Mouse (Mus musculus) neural tube, embryonic 11.5 days (tissue): Measurements from ENCODE around the gene Insyn1. TPM values are rescaled to one million over a fixed set of nuclear protein-coding genes. Genes with fewer than 3 reads are reported as not detected.

Experiments
- ATAC-seq: fragments of 200-750 bp; cut with Nextera tagmentation; 2 replicates; pipeline ENCODE4 v1.8.0; 2017; ENCODE audit warnings: moderate number of reproducible peaks, mild to moderate bottlenecking, moderate TSS enrichment, moderate library complexity; ENCODE audit not compliant: insufficient read depth, low FRiP score, low TSS enrichment
- DNase-seq: peaks from one replicate; pipeline ENCODE4 v3.0.0-alpha.2; 2015; ENCODE audit warnings: low spot score
- H3K27ac ChIP-seq: fragments of 300-500 bp; sonication (generic); 2 replicates; pipeline ENCODE4 v1.5.1; 2014; ENCODE audit warnings: low read depth, mild to moderate bottlenecking, low read length
- H3K27me3 ChIP-seq: fragments of 300-500 bp; sonication (generic); 2 replicates; pipeline ENCODE4 v1.6.1; 2014; ENCODE audit warnings: mild to moderate bottlenecking, low read length, mixed read lengths; ENCODE audit not compliant: control insufficient read depth, insufficient read depth
- H3K36me3 ChIP-seq: fragments of 300-500 bp; sonication (generic); 2 replicates; pipeline ENCODE4 v1.6.1; 2014; ENCODE audit warnings: mild to moderate bottlenecking, low read length, moderate library complexity, mixed read lengths; ENCODE audit not compliant: control insufficient read depth, insufficient read depth
- H3K4me1 ChIP-seq: fragments of 300-500 bp; sonication (generic); 2 replicates; pipeline ENCODE4 v1.6.1; 2014; ENCODE audit warnings: low read length, mixed read lengths; ENCODE audit not compliant: control insufficient read depth, insufficient read depth
- H3K4me2 ChIP-seq: fragments of 300-500 bp; sonication (generic); 2 replicates; pipeline ENCODE4 v1.6.1; 2014; ENCODE audit warnings: low read depth, mild to moderate bottlenecking, moderate library complexity
- H3K4me3 ChIP-seq: fragments of 300-500 bp; sonication (generic); 2 replicates; pipeline ENCODE4 v1.5.1; 2014; ENCODE audit warnings: low read depth, low read length
- H3K9ac ChIP-seq: fragments of 300-500 bp; sonication (generic); 2 replicates; pipeline ENCODE4 v1.6.1; 2014; ENCODE audit warnings: mild to moderate bottlenecking, low read length
- H3K9me3 ChIP-seq: fragments of 300-500 bp; sonication (generic); 2 replicates; pipeline ENCODE4 v1.6.1; 2016; ENCODE audit warnings: low read length; ENCODE audit not compliant: control insufficient read depth
- WGBS: fragments of 180-500 bp; shearing (Covaris S2); extraction: QIAGEN DNeasy Blood & Tissue Kit; methylation state at CpG from one replicate; pipeline ENCODE4 v1.1.7; 2014; 5-methylcytosine and 5-hydroxymethylcytosine counted together
- polyA plus RNA-seq: library from polyadenylated mRNA; unstranded; fragments of >200 nt; fragmentation: Nextera tagmentation; extraction: Ambion mirVana; gene quantifications from 2 replicates; pipeline ENCODE4 v1.2.1, GENCODE M21; 2014

Insyn1 gene
- polyA plus RNA-seq, 1 experiment from 2014 or later: 3.5 TPM

DNA sequence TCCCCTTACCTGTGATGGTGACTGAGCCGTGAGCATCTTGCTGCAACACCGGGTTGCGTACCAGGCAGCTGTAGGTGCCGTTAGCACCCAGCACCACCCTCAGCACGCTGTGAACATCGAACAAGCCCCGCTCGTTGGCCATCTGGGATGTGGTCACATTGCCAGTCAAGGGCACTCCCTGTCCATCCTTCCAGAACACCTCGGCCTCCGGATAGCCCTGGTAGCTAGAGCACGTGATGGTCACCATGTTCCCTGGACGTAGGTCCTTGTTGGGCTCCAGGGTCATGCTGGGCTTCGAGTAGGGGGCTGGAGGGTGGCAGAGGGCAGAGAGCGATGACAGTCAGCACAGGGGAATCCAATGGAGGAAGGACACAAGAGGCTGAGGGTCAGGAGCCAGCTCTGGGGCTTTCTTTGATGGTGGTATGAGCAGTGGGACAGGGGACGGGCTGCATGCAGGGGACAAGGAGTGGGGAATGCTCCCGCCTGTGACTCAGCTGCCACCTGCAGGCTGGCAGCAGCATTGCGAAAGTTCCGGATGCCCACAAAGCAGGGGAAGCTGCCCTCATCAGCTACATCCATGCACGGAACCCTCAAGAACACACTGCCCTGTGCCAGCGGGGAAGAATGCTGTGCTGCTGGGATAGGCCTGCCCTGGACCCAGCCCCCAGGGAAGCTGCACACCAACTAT lies 47.2 kb downstream of the Insyn1 start:
- no peak overlapping the region for H3K27ac ChIP-seq
- H3K36me3 ChIP-seq: peaks cover 2% of the 10 kb centered on the region
- no peaks in the 10 kb centered on the region for H3K9me3 ChIP-seq
- no peaks in the 10 kb centered on the region for H3K4me1 ChIP-seq
- no peaks in the 10 kb centered on the region for H3K27me3 ChIP-seq
- WGBS: 80% methylated on average over 20 of the region's 20 CpGs
- no peak overlapping the region for H3K9ac ChIP-seq
- DNase-seq (peak; percentile 61), ATAC-seq (0 out of 2 replicates have a peak, but pooled peaks have one; percentile 41)
- no peak overlapping the region for H3K4me2 ChIP-seq
- H3K4me3 ChIP-seq: no peak overlapping the region

DNA sequence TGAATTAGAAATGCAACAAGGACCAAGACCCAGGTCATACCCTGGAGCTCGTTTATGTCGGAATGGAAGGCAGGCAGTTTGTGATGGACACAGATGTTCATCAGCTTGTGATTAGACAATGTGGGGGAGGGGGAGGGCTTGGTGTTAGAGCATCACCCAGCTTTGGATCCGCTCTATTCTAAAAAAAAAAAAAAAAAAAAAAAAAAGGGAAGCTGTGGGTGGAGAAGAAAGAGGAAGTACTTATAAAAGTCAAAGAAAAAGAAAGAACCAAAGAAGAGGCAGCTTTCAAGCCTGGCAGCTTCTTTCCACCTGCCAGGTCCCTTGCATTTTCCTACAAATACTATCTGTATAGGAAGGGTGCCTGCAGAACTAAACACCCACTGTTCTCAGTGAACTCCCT lies 49.4 kb downstream of the Insyn1 start:
- H3K27me3 ChIP-seq: no peaks in the 10 kb centered on the region
- no peak overlapping the region for H3K9ac ChIP-seq
- H3K4me3 ChIP-seq: no peak overlapping the region
- H3K4me1 ChIP-seq: no peaks in the 10 kb centered on the region
- 83% methylated on average over 3 of the region's 3 CpGs for WGBS
- no peak for DNase-seq
- H3K36me3 ChIP-seq: peaks cover 2% of the 10 kb centered on the region
- no peaks in the 10 kb centered on the region for H3K9me3 ChIP-seq
- no peak for ATAC-seq
- no peak overlapping the region for H3K27ac ChIP-seq
- H3K4me2 ChIP-seq: no peak overlapping the region

DNA sequence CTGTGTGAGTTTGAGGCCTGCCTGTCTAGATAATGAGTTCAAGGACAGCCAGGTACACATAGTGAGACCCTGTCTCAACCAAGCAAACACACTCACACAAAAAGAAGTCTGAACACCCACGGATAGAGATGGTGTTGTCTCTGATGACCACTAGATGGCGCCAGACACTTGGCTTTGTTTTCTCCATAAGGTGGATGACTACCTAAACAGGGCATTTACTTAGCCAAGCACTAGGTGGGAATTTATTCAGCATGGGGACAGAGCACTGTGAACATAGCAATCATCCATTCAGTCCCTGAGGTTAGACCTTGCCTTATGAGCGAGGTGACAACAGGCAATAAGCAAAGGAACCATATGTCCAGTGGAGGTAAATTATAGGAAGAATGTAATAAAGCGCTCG lies 51.5 kb downstream of the Insyn1 start:
- 50% methylated on average over 5 of the region's 5 CpGs for WGBS
- Histone ChIP-seq H3K36me3 (peaks cover 2% of the 10 kb centered on the region), H3K9me3 (no peaks in the 10 kb centered on the region), H3K9ac (no peak overlapping the region), H3K4me2 (no peak overlapping the region), H3K4me3 (no peak overlapping the region), H3K4me1 (no peaks in the 10 kb centered on the region), H3K27me3 (no peaks in the 10 kb centered on the region), H3K27ac (no peak overlapping the region)
- DNase-seq (peak; percentile 57), ATAC-seq (no peak)

DNA sequence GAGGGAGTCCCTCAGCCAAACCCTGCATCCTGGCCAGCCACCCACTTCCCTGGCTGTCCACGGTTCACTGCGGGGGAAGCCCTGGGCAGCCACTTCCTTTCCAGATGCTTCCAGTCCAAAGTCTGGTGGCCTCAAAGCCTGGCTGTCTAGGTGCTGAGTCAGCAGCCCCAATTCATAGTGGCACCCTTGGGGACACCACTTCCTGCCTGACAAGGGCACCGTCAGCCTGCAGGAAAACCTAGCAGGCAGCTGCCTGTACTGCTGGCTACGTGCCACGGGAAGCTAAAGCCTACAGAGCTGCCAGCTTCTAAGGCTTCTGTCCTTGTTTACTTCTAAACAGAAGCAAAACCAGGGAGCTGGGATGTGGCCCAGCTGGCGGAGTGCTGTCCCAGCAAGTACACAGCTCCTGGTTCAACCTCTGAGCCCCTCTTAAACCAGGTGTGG lies 53.5 kb downstream of the Insyn1 start:
- Histone ChIP-seq H3K4me3 (no peak overlapping the region), H3K4me1 (no peaks in the 10 kb centered on the region), H3K27ac (no peak overlapping the region), H3K27me3 (no peaks in the 10 kb centered on the region), H3K9ac (no peak overlapping the region), H3K36me3 (peaks cover 2% of the 10 kb centered on the region), H3K9me3 (no peaks in the 10 kb centered on the region), H3K4me2 (no peak overlapping the region)
- DNase-seq (no peak), ATAC-seq (no peak)
- 81% methylated on average over 6 of the region's 6 CpGs for WGBS

DNA sequence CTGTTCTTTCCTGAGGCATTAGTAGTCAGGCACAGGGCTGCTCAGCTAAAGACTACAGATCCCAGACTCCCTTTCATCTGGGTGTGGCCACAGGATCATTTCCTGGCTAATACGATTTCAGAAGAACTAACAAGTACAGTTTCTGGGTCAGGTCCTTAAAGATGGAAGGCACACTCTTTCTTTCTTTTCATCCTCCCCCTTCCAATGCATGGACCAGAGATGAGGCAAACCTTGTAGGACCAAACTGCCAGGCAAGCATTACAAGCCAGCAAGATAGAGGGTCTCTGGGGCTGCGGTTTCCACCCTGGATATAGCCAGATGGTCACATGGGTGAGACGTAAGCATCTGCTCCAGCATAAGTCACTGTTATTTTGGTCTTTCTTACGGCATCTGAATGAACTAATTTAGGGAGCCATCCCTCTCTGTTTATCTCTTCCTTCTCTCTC lies 56.5 kb downstream of the Insyn1 start:
- Histone ChIP-seq H3K9ac (no peak overlapping the region), H3K4me1 (peaks cover 4% of the 10 kb centered on the region; the same call in 1 of the 2 replicates), H3K27me3 (no peaks in the 10 kb centered on the region), H3K36me3 (no peaks in the 10 kb centered on the region), H3K4me2 (no peak overlapping the region), H3K27ac (no peak overlapping the region), H3K9me3 (no peaks in the 10 kb centered on the region), H3K4me3 (no peak overlapping the region)
- DNase-seq: no peak
- ATAC-seq: no peak
- WGBS: 77% methylated on average over 4 of the region's 4 CpGs

DNA sequence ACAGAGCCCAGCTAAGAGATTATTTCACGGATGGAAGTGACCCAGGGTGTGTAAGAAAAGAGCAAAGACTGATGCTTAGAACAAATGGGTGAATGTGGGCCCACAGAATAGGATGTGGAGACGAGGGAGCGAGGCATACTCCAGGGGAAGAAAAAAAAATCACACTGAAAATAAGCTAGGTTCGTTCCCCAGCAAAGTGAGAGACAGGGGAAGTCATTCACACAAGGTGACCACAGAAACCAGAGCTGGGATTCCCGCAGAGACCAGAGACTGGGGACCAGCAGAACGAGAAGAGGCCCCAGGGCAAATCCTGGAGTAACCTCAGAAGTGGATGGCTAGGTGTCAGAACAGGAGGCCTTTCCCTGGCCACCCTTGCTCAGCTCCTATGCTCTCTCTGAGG lies 57.0 kb downstream of the Insyn1 start:
- H3K9ac ChIP-seq: no peak overlapping the region; the same call in 1 of the 2 replicates
- 77% methylated on average over 6 of the region's 6 CpGs for WGBS
- H3K27me3 ChIP-seq: no peaks in the 10 kb centered on the region
- no peak overlapping the region for H3K4me3 ChIP-seq
- H3K4me2 ChIP-seq: no peak overlapping the region
- no peak overlapping the region for H3K27ac ChIP-seq
- ATAC-seq (no peak), DNase-seq (no peak)
- H3K9me3 ChIP-seq: no peaks in the 10 kb centered on the region
- H3K4me1 ChIP-seq: peaks cover 4% of the 10 kb centered on the region; the same call in 1 of the 2 replicates
- no peaks in the 10 kb centered on the region for H3K36me3 ChIP-seq

DNA sequence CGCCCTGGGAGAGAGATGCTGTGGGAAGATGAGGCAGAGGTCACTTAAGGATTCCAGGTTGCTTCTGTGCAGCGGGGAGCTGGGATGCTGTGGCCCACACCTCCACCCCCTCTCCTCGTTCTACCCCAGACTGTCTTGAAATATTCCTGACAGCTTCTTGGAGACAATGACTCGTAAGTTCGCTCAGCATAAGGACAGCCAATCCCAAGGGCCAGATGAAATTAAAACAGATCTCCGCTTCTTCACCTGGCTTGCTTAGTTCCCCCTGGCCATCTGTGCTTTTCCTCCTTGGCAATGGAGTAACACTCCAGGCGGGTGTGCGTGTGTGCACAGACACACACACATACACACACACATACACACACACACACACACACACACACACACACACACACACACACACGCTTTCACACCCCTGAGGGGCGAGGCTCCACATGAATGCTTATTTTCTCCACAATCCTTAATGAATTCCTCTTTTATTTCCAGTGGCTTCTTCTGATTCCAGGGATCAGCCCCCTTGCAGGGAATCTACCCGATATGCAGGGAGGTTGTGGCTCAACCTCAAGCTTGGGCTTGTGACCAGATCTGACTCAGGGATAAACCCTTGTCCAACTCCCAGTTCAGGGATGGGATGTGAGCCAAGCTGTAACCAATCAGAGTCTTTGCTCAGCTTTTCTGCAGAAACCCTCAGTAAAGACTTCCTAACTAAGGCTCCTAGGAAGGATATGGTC lies 58.4 kb downstream of the Insyn1 start:
- H3K27me3 ChIP-seq: no peaks in the 10 kb centered on the region
- H3K9me3 ChIP-seq: no peaks in the 10 kb centered on the region
- no peak overlapping the region for H3K4me3 ChIP-seq
- no peak overlapping the region for H3K9ac ChIP-seq
- H3K36me3 ChIP-seq: no peaks in the 10 kb centered on the region
- DNase-seq (no peak), ATAC-seq (no peak)
- WGBS: 87% methylated on average over 11 of the region's 11 CpGs
- H3K27ac ChIP-seq: no peak overlapping the region
- H3K4me1 ChIP-seq: peaks cover 4% of the 10 kb centered on the region; the same call in 1 of the 2 replicates
- H3K4me2 ChIP-seq: no peak overlapping the region

DNA sequence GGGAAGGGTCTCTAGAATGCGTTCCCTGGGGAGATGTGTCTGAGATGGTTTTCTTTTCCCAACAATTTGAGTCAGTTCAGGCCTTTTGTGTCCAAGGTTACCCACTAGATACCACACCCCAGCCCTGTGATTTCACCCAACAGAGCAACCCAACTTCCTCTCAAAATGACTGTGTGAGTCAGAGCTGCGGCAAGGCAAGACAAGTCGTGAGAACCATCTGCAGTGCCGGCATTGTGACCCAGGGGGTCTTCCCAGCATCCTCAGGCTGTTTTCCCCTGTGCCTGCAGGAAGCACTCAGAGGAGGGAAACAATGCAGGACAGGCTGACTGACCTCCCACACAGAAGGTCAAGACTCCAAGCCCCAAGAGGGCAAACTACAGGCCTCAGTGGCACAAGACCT lies 60.5 kb downstream of the Insyn1 start:
- H3K9ac ChIP-seq: no peak overlapping the region
- no peak for DNase-seq
- ATAC-seq: no peak
- H3K27me3 ChIP-seq: no peaks in the 10 kb centered on the region
- H3K4me3 ChIP-seq: no peak overlapping the region
- H3K27ac ChIP-seq: no peak overlapping the region
- H3K36me3 ChIP-seq: no peaks in the 10 kb centered on the region
- no peak overlapping the region for H3K4me2 ChIP-seq
- WGBS: 44% methylated on average over 4 of the region's 4 CpGs
- peaks cover 5% of the 10 kb centered on the region for H3K4me1 ChIP-seq
- H3K9me3 ChIP-seq: no peaks in the 10 kb centered on the region
